Mouse (Mus musculus) lung, embryonic 15.5 days (tissue): ENCODE measurements at regions not wholly inside any gene's neighbourhood (a gene's known extent, or its start where the extent isn't known, plus 50 kb on each side); places are given as distances from the start of the nearest gene placed in this dataset. TPM values are rescaled to one million over a fixed set of nuclear protein-coding genes. Genes with fewer than 3 reads are reported as not detected.

Experiments
- ATAC-seq: fragments of 200-750 bp; cut with Nextera tagmentation; 2 replicates; pipeline ENCODE4 v1.8.0; 2017; ENCODE audit warnings: moderate number of reproducible peaks, borderline replicate concordance; ENCODE audit not compliant: low FRiP score, low TSS enrichment; ENCODE audit errors: extremely low read depth
- H3K27ac ChIP-seq: fragments of 300-500 bp; sonication (generic); 2 replicates; pipeline ENCODE4 v1.5.1; 2015; ENCODE audit warnings: moderate library complexity, mild to moderate bottlenecking, inconsistent platforms
- H3K27me3 ChIP-seq: fragments of 300-500 bp; sonication (generic); 2 replicates; pipeline ENCODE4 v1.6.1; 2015; ENCODE audit warnings: inconsistent platforms
- H3K36me3 ChIP-seq: fragments of 300-500 bp; sonication (generic); 2 replicates; pipeline ENCODE4 v1.6.1; 2015; ENCODE audit warnings: inconsistent platforms
- H3K4me1 ChIP-seq: fragments of 300-500 bp; sonication (generic); 2 replicates; pipeline ENCODE4 v1.6.1; 2015; ENCODE audit warnings: inconsistent platforms
- H3K4me2 ChIP-seq: fragments of 300-500 bp; sonication (generic); 2 replicates; pipeline ENCODE4 v1.6.1; 2015; ENCODE audit warnings: inconsistent platforms, mild to moderate bottlenecking, moderate library complexity
- H3K4me3 ChIP-seq: fragments of 300-500 bp; sonication (generic); 2 replicates; pipeline ENCODE4 v1.5.1; 2015; ENCODE audit warnings: mild to moderate bottlenecking, inconsistent platforms
- H3K9ac ChIP-seq: fragments of 300-500 bp; sonication (generic); 2 replicates; pipeline ENCODE4 v1.6.1; 2015; ENCODE audit warnings: inconsistent platforms
- H3K9me3 ChIP-seq: fragments of 300-500 bp; sonication (generic); 2 replicates; pipeline ENCODE4 v1.6.1; 2016; ENCODE audit warnings: inconsistent platforms
- WGBS: fragments of 180-500 bp; shearing (Covaris S2); methylation state at CpG from one replicate; pipeline ENCODE4 v1.1.7; 2015; 5-methylcytosine and 5-hydroxymethylcytosine counted together
- microRNA-seq: library from miRNA; unstranded; fragments of <30 nt; microRNA quantifications from one replicate; pipeline ENCODE4, GENCODE M21; 2016

DNA sequence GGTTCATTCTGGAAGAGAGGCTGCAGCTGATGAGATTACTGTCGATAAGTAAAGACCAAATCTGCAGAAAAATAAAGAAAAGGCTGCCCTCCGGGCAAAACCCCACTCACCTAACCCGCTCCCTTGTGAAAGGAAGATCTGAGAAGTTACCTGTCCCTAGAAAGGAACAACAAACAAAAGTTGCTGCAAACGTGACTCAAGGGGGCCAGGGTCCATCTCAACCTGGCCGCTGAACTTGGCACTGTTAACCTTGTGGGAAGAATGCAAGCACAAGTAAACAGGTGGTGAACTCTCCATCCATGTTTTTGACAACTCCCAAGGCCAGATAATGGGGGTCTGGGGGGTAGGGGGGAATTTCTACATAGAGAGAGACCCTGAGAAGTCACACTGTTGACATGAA, 58.7 kb upstream of the Klf3 start:
- Histone ChIP-seq H3K4me3 (no peak overlapping the region), H3K4me1 (peaks cover 7% of the 10 kb centered on the region), H3K36me3 (no peaks in the 10 kb centered on the region), H3K9me3 (no peaks in the 10 kb centered on the region), H3K4me2 (no peak overlapping the region), H3K27me3 (no peaks in the 10 kb centered on the region), H3K9ac (no peak overlapping the region), H3K27ac (no peak overlapping the region)
- WGBS, result 83% methylated on average over 5 of the region's 5 CpGs
- ATAC-seq, result no peak

DNA sequence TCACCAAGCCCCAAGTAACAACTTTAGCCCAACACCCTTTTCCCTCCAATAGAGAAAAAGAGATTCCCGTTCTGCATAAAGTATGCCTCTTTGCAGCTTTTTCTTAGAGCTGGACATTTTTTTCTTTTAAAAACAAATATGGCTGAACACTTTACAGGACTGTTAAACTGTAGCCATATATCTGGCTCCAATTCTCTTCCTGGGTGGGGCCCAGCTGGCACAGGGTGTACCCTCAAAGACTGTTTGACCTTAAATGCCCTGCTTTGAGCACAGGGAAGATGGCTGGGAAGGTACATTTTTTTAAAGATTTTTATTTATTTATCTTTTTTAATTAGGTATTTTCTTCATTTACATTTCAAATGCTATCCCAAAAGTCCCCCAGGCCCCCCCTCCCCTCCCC, 55.7 kb upstream of the Klf3 start:
- no peak overlapping the region for H3K4me2 ChIP-seq
- no peak overlapping the region for H3K9ac ChIP-seq
- WGBS, result 65% methylated on average over 1 of the region's 1 CpGs
- H3K36me3 ChIP-seq, result no peaks in the 10 kb centered on the region
- no peak overlapping the region for H3K4me3 ChIP-seq
- no peak overlapping the region for H3K27ac ChIP-seq
- peaks cover 12% of the 10 kb centered on the region for H3K4me1 ChIP-seq
- H3K9me3 ChIP-seq, result no peaks in the 10 kb centered on the region
- no peak for ATAC-seq
- no peaks in the 10 kb centered on the region for H3K27me3 ChIP-seq

DNA sequence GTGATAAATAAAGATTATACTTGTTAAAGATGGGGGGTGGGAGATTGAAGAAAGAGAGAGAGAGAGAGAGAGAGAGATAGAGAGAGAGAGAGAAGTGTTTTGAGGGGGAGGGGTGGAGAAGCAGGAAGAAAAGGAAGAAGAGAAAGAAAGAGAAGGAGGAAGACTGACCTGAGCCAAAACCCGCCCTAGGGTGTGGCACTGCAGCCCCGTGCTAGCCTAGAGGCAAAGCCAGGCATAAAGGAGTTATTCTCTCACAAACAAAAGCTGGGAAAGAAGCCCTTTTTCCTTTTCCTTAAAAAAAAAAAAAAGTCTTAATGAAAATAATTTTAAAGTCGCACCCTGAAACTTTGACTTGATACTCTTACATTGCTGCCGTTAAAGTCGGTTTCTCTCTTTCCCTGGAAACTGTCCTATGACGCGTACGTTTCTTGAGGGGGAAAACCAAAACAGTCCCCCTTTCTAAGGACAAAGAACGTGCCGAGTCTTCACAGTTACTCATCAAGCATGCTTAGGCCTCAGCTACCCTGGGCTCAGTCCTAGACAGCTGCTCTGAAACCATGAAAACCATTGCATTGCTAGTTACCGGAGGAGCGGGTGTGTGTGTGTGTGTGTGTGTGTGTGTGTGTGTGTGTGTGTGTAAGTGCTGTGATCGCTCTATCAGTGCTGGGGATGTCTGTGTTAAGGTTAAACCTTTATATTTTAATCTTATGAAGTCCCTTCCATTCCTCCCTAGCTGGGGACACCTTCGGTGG, 53.6 kb upstream of the Klf3 start:
- Histone ChIP-seq H3K36me3 (no peaks in the 10 kb centered on the region), H3K9ac (no peak overlapping the region), H3K4me1 (peaks cover 12% of the 10 kb centered on the region), H3K27ac (no peak overlapping the region), H3K4me2 (no peak overlapping the region), H3K27me3 (no peaks in the 10 kb centered on the region), H3K4me3 (no peak overlapping the region), H3K9me3 (no peaks in the 10 kb centered on the region)
- ATAC-seq, result no peak
- 77% methylated on average over 14 of the region's 14 CpGs for WGBS

DNA sequence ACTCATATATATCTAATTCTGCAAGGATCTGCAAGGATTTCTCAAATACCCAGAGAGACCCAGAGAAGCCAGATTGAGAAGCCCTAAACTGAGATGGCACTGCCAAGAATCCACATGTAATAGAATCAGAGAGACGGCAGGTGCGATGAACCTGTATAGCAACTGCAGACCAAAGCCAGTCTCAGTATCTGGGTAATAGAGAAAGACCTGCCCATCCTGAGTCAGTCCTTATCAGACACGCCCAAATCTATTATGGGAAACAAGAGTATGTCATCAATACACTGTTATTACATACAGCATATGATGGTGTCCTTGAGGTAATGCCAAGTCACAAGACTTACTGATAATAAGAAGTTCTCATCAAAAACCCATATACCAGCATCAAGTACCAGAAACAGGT, 52.8 kb upstream of the Klf3 start:
- no peak overlapping the region for H3K4me2 ChIP-seq
- H3K27me3 ChIP-seq, result no peaks in the 10 kb centered on the region
- H3K27ac ChIP-seq, result no peak overlapping the region
- H3K9me3 ChIP-seq, result no peaks in the 10 kb centered on the region
- peaks cover 12% of the 10 kb centered on the region for H3K4me1 ChIP-seq
- no peak overlapping the region for H3K9ac ChIP-seq
- H3K4me3 ChIP-seq, result no peak overlapping the region
- WGBS, result 92% methylated on average over 3 of the region's 3 CpGs
- no peaks in the 10 kb centered on the region for H3K36me3 ChIP-seq
- no peak for ATAC-seq

DNA sequence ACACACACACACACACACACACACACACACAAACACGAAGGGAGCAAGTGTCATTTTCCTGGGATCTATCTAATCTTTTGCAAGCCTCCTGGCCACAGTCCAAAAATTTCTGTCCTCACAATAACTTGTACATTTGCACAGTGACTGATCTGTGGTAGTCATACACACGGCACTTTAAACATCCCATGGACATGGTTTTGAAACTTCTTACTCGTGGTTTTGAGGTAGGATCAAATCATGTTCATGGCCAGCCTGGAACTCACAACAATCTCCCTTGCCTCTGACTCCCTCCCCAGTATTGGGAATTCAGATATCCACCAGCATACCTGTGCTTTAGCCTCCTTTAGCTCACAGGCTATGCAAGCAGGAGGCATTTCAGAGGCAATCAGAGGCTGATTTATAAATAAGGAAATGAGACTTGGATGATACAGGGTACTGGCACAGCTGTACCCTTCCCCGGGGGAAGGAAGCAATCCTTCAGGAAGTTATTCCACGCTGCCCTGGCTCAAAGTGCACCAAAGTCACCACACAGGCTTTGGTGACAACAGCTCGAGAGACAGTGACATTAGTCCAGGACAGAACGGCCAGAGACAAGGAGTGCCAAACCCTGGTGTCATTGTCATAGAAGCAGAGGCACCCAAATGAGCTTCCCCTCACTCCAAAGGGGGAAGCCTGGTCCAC, 52.1 kb upstream of the Klf3 start:
- no peak for ATAC-seq
- Histone ChIP-seq H3K36me3 (no peaks in the 10 kb centered on the region), H3K4me3 (no peak overlapping the region), H3K27me3 (no peaks in the 10 kb centered on the region), H3K4me1 (peaks cover 12% of the 10 kb centered on the region), H3K27ac (no peak overlapping the region), H3K4me2 (no peak overlapping the region), H3K9ac (no peak overlapping the region), H3K9me3 (no peaks in the 10 kb centered on the region)
- 18% methylated on average over 7 of the region's 7 CpGs for WGBS

DNA sequence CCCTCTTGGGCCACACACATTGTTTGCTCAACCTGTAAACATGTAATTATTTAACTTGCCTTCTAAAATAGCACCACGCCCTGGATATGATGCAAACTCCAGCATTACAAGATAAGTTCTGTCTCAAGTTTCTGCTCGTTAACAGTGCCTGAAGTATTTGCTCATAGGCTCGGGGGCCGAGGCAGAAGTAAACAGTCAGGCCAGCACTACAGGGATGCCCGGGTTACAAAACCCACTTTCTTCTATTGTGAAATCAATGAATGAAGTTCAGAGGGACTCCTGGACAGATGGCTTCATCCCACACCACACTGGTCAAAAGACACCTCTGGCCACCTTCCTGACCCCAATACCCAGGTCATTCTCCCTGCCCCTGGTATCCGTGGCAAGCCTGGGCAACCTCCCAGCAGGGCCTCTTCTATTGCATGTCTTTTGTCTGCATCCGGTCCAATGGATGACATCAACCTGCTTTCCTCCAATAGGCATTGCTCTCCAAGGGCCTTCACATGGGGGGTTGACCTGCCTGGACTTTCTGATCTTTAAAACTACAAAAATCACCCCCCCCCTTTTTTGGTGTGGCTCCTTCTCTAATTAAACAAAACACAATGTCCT, 49.9 kb upstream of the Klf3 start:
- H3K4me1 ChIP-seq, result peaks cover 12% of the 10 kb centered on the region
- H3K4me3 ChIP-seq, result no peak overlapping the region
- no peaks in the 10 kb centered on the region for H3K9me3 ChIP-seq
- no peak overlapping the region for H3K4me2 ChIP-seq
- no peak overlapping the region for H3K27ac ChIP-seq
- H3K9ac ChIP-seq, result no peak overlapping the region
- no peaks in the 10 kb centered on the region for H3K36me3 ChIP-seq
- no peaks in the 10 kb centered on the region for H3K27me3 ChIP-seq
- no peak for ATAC-seq
- WGBS, result 63% methylated on average over 7 of the region's 7 CpGs

Small RNAs in the stretch of these regions (microRNA-seq; reads per million reads assigned to microRNA genes)
- gene Gm25306, result not detected
